Mouse (Mus musculus) activated CD4-positive, CD25-positive, alpha-beta regulatory T cell, adult 4 months (primary cell): Measurements from ENCODE around the gene Ddi2. TPM values are rescaled to one million over a fixed set of nuclear protein-coding genes. Genes with fewer than 3 reads are reported as not detected.

Source experiments
- ATAC-seq: one replicate; pipeline ENCODE4 v1.8.0; 2017
- polyA plus RNA-seq, 2 experiments: library from polyadenylated mRNA; unstranded; fragments of 100-300 nt; shearing (Covaris generic); gene quantifications; one replicate each; pipeline ENCODE4 v1.2.1; 2017

Ddi2 gene
- polyA plus RNA-seq, 2 experiments from 2014 or later, result 14.1 to 15.6 TPM

- no peak for ATAC-seq
Measured at GRCm38 (mm10) chr4:141686525-141686924, 36.7 kb downstream of the Ddi2 start.

- no peak for ATAC-seq
Measured at GRCm38 (mm10) chr4:141686093-141686492, 37.1 kb downstream of the Ddi2 start.

GRCm38 (mm10) chr4:141685499-141685898 is 37.7 kb downstream of the Ddi2 start, which contains the start of gene Rsc1a1:
TSS of gene Rsc1a1 (minus strand) at chr4:141685599.
- no peak for ATAC-seq

DNA sequence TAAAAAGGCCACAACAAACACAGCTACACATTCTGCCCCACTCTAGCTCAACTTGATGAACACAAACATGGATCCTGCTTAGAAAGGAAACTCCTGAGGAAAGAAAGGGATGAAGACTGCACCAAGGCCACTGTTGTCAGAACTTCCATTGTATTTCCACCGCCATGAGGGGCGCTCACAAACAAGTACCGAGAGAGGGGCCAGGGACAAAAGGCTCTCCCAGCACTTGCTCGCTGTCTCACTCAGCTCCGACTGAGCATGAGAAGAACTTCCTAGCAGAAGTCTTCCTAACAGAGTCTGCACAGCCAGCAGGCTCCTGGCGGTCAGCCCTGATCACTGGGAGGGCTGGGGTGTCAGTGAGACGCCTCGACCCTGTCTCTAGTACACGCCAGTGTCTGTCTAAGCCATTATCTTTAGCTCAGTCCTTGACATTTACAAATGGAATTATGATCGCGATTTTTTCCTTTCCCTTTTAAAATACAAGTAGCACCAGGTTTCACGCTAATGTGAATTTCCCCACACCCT is 40.5 kb downstream of the Ddi2 start:
- ATAC-seq, result no peak

DNA sequence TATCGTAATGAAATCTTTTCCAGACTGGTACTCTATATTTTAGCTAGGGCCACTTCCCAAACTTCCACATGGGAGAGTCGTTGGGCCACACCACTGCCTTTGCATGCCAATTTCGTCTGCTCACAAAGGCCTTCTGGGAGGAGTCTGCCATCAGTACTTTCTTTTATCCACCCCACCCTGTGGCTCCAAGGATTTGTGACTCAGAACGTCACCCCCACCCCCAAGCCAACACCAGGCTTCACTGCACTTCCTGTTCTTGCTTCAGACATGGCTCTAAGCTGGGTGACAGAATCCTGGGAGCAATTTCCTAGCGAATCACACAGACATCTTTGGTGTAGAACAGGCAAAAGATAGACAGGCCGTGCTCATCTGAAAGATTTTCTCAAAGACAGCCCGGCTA is 41.5 kb downstream of the Ddi2 start:
- ATAC-seq, result no peak

GRCm38 (mm10) chr4:141680892-141681291 is 42.3 kb downstream of the Ddi2 start:
- no peak for ATAC-seq

DNA sequence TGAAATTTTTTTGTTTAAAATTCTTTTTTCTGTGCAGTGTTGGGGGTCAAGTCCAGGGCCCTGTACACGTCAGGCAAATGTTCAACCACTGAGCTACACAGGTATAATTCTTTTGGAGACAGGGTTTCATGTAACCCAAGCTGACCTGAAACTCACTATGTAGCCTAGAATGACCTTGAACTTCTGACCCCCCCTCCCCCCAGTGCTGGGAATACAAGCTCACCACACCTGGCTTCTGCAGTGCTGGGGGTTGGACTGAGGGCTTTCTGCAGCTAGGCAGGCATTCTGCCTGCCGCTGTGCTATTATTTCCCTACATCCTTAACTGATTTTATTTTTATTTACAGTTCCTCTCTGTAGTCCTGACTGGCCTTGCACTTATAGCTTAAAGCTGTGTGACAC is 44.2 kb downstream of the Ddi2 start:
- no peak for ATAC-seq

- ATAC-seq, result no peak
Measured at GRCm38 (mm10) chr4:141676462-141676979, 46.7 kb downstream of the Ddi2 start.

- no peak for ATAC-seq
Measured at GRCm38 (mm10) chr4:141672325-141672724, 50.9 kb downstream of the Ddi2 start.

- ATAC-seq, result no peak
Measured at GRCm38 (mm10) chr4:141671389-141671788, 51.8 kb downstream of the Ddi2 start.

DNA sequence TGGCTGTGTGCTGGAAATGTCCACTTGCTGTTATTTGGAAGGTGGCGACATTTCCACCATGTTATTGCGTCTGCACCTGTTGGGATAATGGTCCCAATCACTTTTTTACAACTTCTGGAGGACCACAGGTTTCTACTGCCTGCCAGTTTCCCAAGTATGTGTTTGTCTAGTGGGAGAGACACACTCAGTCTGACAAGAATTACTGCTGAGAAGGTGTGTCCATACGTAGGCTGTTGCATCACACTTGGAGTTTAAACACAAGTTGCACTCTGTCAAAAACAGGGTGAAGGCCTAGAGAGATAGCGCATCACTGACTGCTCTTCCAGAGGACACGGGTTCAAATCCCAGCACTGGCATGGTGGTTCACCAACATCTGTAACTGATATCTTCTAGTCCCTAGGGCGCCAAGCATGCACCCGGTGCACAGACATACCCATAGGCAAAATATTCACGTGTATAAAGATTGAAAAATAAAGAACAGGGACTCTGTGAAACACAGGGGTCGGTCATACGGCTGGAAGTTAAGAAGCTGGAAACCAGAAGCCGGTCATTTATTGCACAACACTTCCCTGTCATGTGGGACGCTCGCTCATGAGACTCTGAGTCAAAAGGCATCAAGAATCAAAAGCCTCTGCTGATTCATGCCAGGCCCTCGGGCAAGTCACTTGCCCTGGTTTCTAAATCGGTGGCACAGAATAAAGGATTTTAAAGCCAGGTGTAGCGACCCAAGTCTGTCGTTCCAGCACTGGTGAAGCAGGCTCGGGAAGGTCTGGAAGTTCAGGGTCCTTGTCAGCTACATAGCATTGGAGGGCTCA is 53.1 kb downstream of the Ddi2 start:
- ATAC-seq, result no peak

DNA sequence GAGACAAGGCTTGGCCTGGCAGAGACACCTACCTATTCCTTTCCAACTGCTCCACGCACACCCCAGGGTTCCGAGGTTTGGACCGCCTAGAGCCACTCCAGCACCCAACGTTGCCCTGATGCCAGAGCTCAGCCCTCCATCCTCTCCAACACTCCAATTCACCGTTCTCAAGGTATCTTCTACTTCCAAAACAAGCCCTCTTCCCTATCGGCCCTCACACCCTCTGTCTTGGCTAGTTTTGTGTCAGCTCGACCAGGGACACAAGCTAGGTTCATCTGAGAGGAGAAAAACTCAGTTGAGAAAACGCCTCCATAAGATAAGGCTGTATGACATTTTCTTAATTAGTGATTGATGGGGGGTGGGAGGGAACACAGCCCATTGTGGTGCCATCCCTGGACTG is 58.4 kb downstream of the Ddi2 start, which contains the start of gene Plekhm2:
Gene Plekhm2, minus strand, starts transcription at position 101 of the 400 bp plus-strand sequence.
- no peak for ATAC-seq

DNA sequence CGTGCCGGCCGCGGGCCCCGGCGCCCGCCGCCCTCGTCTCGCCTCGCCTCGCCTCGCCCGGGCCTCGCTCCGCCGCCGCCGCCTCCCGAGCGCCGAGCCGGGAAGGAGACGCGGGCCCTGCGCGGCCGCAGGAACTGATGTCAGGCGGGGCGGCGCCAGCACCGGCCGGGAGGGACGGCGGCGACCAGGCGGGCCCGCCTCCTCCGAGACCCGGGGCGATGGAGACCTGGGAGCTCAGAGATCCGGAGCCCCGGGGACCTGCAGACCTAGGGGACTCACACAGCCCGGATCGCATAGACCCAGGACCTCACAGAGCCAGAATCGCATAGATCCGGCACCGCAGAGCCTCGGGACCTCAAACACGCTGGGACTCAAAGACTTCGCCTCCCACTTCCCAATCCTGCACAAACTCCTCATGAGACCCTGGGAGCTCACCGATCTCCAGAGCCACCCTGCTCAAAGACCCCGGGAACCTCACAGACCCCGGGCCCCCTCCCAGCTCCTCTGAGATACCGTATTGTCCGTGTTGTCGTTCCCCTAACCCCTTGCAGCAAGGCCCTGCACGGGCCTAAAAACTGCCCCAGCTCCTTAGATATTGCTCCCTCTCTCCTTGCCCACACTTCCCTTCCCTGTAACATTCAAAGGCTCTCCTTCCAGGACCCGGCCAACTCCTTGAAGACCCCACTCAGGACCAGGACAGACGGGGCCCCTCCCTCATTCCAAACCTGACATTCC is 59.0 kb downstream of the Ddi2 start:
- ATAC-seq, result peak; percentile 83

DNA sequence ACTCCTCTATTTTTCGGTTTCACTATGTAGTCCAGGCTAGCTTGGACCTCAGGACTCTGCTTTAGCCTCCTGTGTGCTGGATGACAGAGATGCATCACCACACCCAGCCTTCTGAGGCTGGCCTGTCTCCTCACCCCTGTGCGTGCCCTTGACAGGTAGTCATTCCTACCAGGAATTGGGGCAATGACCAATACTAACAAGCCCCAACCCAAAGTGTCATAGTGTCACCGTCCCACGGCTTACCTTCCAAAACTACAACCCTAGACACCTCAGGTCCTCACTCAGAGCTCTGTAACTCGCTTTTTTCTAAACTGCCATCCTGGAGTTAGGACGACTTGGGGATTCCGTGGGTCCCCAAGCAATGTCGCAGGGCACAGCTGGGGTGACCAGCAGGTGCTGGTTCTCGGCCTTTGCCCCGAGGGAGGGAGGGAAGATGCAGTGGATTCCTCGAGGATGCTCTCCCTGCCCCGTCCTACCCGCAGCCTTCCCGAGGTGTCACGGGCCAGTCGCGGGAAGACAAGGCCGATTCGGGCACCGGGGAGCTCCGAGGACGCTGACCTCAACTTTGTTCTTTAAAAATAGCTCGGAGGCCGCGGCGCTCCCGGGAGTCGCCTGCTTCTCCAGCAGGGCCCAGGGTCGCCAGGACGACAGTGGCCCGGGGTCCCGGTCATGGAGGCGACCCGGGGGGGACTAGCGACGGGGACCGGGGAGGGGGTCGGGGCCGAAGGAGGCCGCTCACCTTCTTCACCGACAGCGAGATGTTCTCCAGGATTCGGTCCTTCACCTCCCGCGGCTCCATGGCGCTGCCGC is 59.9 kb downstream of the Ddi2 start:
- ATAC-seq, result peak; percentile 7

DNA sequence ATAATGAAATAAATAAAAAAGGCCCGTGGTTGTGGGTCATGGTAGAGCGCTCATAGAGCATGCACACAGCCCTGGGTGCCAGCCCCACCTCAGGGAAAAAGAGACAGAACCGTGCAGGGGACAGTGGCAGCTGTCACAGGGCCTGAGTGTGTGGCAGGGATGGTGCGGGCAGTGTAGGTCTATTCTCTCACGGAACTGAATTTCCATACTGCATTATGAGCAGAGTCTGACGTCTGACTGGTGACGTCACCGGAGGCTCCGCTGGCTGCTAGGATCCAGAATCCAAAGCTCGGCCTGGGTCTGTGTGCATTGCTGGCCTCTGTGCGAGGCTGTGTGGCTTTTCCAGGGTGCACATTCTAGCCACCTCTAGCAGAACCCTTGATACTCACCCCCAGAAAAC is 62.3 kb downstream of the Ddi2 start:
- no peak for ATAC-seq

DNA sequence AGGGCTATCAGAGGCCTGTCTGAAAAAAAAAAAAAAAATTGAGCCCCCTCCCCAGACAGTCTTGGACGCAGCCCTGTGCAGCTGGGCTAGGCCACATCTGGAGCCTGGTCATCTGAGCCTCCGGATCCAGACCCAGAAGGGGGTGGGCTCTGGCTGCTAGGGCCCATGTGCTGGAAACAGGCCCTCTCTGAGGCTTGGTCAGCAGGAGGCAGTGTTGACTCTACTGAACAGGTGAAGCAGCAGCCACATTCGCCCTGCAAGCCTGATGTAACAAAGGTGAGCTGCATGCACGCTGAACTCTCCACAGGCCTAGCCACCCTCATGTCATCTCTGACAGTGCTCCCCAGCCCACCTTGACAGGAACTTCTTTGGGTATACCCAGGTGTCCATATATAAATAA is 63.5 kb downstream of the Ddi2 start:
- ATAC-seq, result no peak

GRCm38 (mm10) chr4:141658846-141659484 is 64.3 kb downstream of the Ddi2 start:
- no peak for ATAC-seq

- ATAC-seq, result no peak
Measured at GRCm38 (mm10) chr4:141656932-141657331, 66.3 kb downstream of the Ddi2 start.

GRCm38 (mm10) chr4:141655908-141656608 is 67.2 kb downstream of the Ddi2 start:
- ATAC-seq, result no peak

DNA sequence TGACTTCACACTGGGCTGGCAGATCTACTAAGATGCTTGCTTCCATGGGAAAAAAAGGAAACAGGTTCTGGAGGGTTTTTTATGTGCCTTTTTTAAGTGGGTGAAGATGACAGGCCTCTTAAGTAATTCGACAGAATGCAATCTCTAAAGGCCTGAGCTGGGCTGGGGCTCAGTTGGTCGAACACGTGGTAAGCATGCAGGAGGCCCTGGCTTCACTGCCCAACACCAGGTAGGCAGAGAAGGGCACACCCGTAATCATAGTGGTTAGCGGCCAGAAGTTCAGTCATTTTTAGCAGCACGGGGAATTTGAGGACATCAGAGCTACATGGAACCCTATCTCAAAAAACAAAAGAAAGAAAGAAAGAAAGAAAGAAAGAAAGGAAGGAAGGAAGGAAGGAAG is 68.7 kb downstream of the Ddi2 start:
- no peak for ATAC-seq

DNA sequence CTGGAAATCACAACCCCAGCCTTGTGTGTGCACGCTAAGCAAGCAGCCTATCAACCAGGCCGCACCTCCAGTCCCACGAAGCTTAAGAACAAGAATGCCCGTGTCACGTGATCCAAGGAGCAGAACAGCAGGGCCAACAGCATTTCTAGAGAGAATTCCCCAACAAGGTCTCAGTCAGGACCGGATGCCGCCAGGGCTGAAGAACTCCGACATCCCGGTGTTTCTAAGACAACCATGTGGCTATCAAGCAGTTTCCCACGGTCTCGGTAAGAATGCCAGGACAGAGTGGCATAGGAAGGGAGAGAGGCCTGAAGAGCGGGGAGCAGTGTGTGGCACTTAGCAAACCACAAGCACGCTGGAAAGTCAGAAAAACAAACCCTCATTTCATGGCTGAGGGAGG is 69.4 kb downstream of the Ddi2 start:
- no peak for ATAC-seq
